Mouse (Mus musculus): ENCODE results near the gene Ccdc154.

DNA sequence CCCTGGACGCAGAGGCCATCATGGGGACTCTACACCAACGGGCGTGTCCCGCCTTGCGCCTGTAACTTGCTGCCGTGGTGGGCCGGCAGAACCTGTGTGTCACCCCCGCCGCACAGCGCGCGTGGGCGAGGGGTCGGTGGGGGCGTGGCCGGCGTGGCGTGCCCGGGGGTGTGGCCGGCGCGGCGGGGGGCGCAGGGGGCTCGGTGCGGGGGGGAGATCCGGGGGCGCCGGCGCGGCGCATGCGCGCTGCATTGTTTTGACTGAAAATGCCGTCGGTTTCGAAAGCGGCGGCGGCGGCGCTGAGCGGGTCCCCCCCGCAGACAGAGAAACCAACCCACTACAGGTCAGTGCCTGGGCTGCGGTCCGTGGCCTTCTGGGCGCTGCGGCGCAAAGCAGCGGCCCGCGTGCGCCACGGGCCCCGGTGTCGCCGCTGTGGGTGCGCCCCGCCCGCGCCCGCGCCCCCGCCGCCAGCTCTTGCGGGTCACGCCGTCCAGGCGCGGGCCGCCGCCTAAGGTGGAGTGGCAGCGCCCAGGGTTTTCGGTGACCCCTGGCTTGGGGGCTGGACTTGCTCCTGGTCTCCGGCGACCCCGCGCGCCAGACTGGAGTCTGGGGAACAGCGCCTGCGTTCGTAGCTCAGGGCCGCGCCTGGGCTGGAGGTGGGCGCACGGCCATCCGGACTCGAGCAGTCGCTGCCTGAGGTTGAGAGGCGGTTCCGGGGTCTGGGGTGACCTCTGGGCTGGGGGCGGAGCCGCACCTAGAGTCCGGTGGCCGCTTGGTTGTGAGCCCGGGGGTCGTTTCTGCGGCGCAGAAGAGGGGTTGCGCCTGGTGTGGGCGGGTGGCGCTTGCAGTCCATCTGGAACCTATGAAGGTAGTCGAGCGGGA is 26.1 kb downstream of the Ccdc154 start, which contains the start of gene Unkl:
- TF ChIP-seq CTCF (conservative IDR thresholded peaks at IDR 0.05; ENCODE audit: low read length) (no peak), NANOG (IDR thresholded peaks at IDR 0.05; ENCODE audit: borderline replicate concordance, low read length) (no peak), POU5F1 (IDR thresholded peaks at IDR 0.05; ENCODE audit: borderline replicate concordance, low read length) (no peak)

Data from E14TG2a.4 (cell line).